Mouse (Mus musculus) intestine, embryonic 14.5 days (tissue): ENCODE results near the gene Eif4e. TPM values are rescaled to one million over a fixed set of nuclear protein-coding genes. Genes with fewer than 3 reads are reported as not detected.

Source experiments
- ATAC-seq: fragments of 200-750 bp; cut with Nextera tagmentation; replicated peaks from 2 replicates; pipeline ENCODE4 v1.8.0; 2017; ENCODE audit warnings: low read depth, moderate number of reproducible peaks, moderate TSS enrichment, moderate library complexity; ENCODE audit not compliant: low FRiP score, low TSS enrichment
- DNase-seq: peaks from one replicate; pipeline ENCODE4 v3.0.0-alpha.2; 2018; ENCODE audit warnings: low spot score
- H3K27ac ChIP-seq: fragments of 300-500 bp; sonication (generic); 2 replicates; pipeline ENCODE4 v1.5.1; 2014; ENCODE audit warnings: low read depth, mild to moderate bottlenecking, control low read depth
- H3K27me3 ChIP-seq: fragments of 300-500 bp; sonication (generic); replicated peaks from 2 replicates; pipeline ENCODE4 v1.6.1; 2014; ENCODE audit warnings: low read length, control low read depth; ENCODE audit not compliant: control insufficient read depth, insufficient read depth
- H3K36me3 ChIP-seq: fragments of 300-500 bp; sonication (generic); 2 replicates; pipeline ENCODE4 v1.6.1; 2014; ENCODE audit warnings: low read length, control low read depth; ENCODE audit not compliant: control insufficient read depth, insufficient read depth
- H3K4me1 ChIP-seq: fragments of 300-500 bp; sonication (generic); replicated peaks from 2 replicates; pipeline ENCODE4 v1.6.1; 2014; ENCODE audit warnings: low read length, control low read depth, mixed read lengths; ENCODE audit not compliant: control insufficient read depth, insufficient read depth
- H3K4me2 ChIP-seq: fragments of 300-500 bp; sonication (generic); 2 replicates; pipeline ENCODE4 v1.6.1; 2014; ENCODE audit warnings: low read length
- H3K4me3 ChIP-seq: fragments of 300-500 bp; sonication (generic); 2 replicates; pipeline ENCODE4 v1.5.1; 2014; ENCODE audit warnings: low read depth, low read length, control low read depth, mixed read lengths
- H3K9ac ChIP-seq: fragments of 300-500 bp; sonication (generic); 2 replicates; pipeline ENCODE4 v1.6.1; 2014; ENCODE audit warnings: mild to moderate bottlenecking, low read length
- H3K9me3 ChIP-seq: fragments of 300-500 bp; sonication (generic); 2 replicates; pipeline ENCODE4 v1.6.1; 2016; ENCODE audit warnings: low read length, control low read depth; ENCODE audit not compliant: control insufficient read depth
- WGBS: fragments of 180-500 bp; shearing (Covaris S2); extraction: QIAGEN DNeasy Blood & Tissue Kit; methylation state at CpG from one replicate; pipeline ENCODE4 v1.1.7; 2014; 5-methylcytosine and 5-hydroxymethylcytosine counted together
- polyA plus RNA-seq: library from polyadenylated mRNA; unstranded; fragments of >200 nt; fragmentation: Nextera tagmentation; extraction: Ambion mirVana; gene quantifications from 2 replicates; pipeline ENCODE4 v1.2.1, GENCODE M21; 2014

The Eif4e gene
- polyA plus RNA-seq, 1 experiment from 2014 or later: 345 TPM

- no peaks in the 10 kb centered on the region for H3K4me1 ChIP-seq
- 50% methylated on average over 12 of the region's 12 CpGs for WGBS
- H3K27me3 ChIP-seq: no peaks in the 10 kb centered on the region
- peak overlapping the region; percentile 30; the same call in 1 of the 2 replicates for H3K4me2 ChIP-seq
- no peak overlapping the region for H3K4me3 ChIP-seq
- ATAC-seq (no peak), DNase-seq (no peak)
- no peaks in the 10 kb centered on the region for H3K36me3 ChIP-seq
- no peak overlapping the region for H3K27ac ChIP-seq
- H3K9ac ChIP-seq: no peak overlapping the region
- H3K9me3 ChIP-seq: 0 out of 2 replicates have a peak, but pooled peaks cover 3% of the 10 kb centered on the region
Measured at GRCm38 (mm10) chr3:138513243-138513642, 12.7 kb upstream of the Eif4e start.

- 57% methylated on average over 3 of the region's 3 CpGs for WGBS
- DNase-seq (no peak), ATAC-seq (no peak)
Measured at GRCm38 (mm10) chr3:138514749-138515148, 11.2 kb upstream of the Eif4e start.

GRCm38 (mm10) chr3:138515656-138516370 is 10.2 kb upstream of the Eif4e start:
- no peaks in the 10 kb centered on the region for H3K4me1 ChIP-seq
- WGBS: 65% methylated on average over 10 of the region's 10 CpGs
- 0 out of 2 replicates have a peak, but pooled peaks cover 3% of the 10 kb centered on the region for H3K9me3 ChIP-seq
- no peak overlapping the region for H3K4me3 ChIP-seq
- no peak for DNase-seq
- no peaks in the 10 kb centered on the region for H3K36me3 ChIP-seq
- no peak overlapping the region for H3K27ac ChIP-seq
- H3K4me2 ChIP-seq: no peak overlapping the region
- ATAC-seq: no peak
- H3K27me3 ChIP-seq: no peaks in the 10 kb centered on the region
- H3K9ac ChIP-seq: no peak overlapping the region

More at GRCm38 (mm10) chr3:138514749-138515148, 11.2 kb upstream of the Eif4e start:
- Histone ChIP-seq H3K27me3 (no peaks in the 10 kb centered on the region), H3K4me3 (no peak overlapping the region), H3K4me2 (no peak overlapping the region), H3K9ac (no peak overlapping the region), H3K27ac (no peak overlapping the region), H3K36me3 (no peaks in the 10 kb centered on the region), H3K9me3 (0 out of 2 replicates have a peak, but pooled peaks cover 3% of the 10 kb centered on the region), H3K4me1 (no peaks in the 10 kb centered on the region)

- Histone ChIP-seq H3K36me3 (no peaks in the 10 kb centered on the region), H3K9me3 (0 out of 2 replicates have a peak, but pooled peaks cover 3% of the 10 kb centered on the region), H3K27ac (no peak overlapping the region), H3K4me3 (no peak overlapping the region), H3K27me3 (no peaks in the 10 kb centered on the region), H3K9ac (no peak overlapping the region), H3K4me2 (no peak overlapping the region), H3K4me1 (no peaks in the 10 kb centered on the region)
- ATAC-seq (no peak), DNase-seq (no peak)
- WGBS: 63% methylated on average over 3 of the region's 3 CpGs
Measured at GRCm38 (mm10) chr3:138517881-138518280, 8.1 kb upstream of the Eif4e start.

GRCm38 (mm10) chr3:138519218-138519617 is 6.8 kb upstream of the Eif4e start:
- ATAC-seq (no peak), DNase-seq (no peak)
- 0 out of 2 replicates have a peak, but pooled peaks cover 3% of the 10 kb centered on the region for H3K9me3 ChIP-seq
- no peak overlapping the region for H3K27ac ChIP-seq
- H3K27me3 ChIP-seq: no peaks in the 10 kb centered on the region
- H3K4me3 ChIP-seq: no peak overlapping the region
- H3K36me3 ChIP-seq: no peaks in the 10 kb centered on the region
- H3K4me2 ChIP-seq: no peak overlapping the region
- WGBS: 79% methylated on average over 6 of the region's 6 CpGs
- no peaks in the 10 kb centered on the region for H3K4me1 ChIP-seq
- H3K9ac ChIP-seq: no peak overlapping the region

GRCm38 (mm10) chr3:138523956-138524355 is 2.0 kb upstream of the Eif4e start:
- Histone ChIP-seq H3K9ac (no peak overlapping the region), H3K4me1 (peaks cover 11% of the 10 kb centered on the region), H3K4me2 (no peak overlapping the region), H3K27ac (no peak overlapping the region), H3K36me3 (no peaks in the 10 kb centered on the region), H3K9me3 (no peaks in the 10 kb centered on the region), H3K4me3 (no peak overlapping the region), H3K27me3 (no peaks in the 10 kb centered on the region)
- ATAC-seq: no peak
- 92% methylated on average over 4 of the region's 4 CpGs for WGBS
- no peak for DNase-seq

GRCm38 (mm10) chr3:138525494-138525893 is 485 bp upstream of the Eif4e start:
- Histone ChIP-seq H3K9ac (no peak overlapping the region), H3K4me2 (peak overlapping the region; percentile 91), H3K4me3 (no peak overlapping the region), H3K27me3 (no peaks in the 10 kb centered on the region), H3K27ac (no peak overlapping the region), H3K36me3 (no peaks in the 10 kb centered on the region), H3K9me3 (no peaks in the 10 kb centered on the region), H3K4me1 (peaks cover 18% of the 10 kb centered on the region)
- DNase-seq: no peak
- no peak for ATAC-seq
- 71% methylated on average over 8 of the region's 8 CpGs for WGBS

GRCm38 (mm10) chr3:138526916-138527666 is 1.1 kb downstream of the Eif4e start:
- no peaks in the 10 kb centered on the region for H3K27me3 ChIP-seq
- DNase-seq (peak; percentile 93), ATAC-seq (peak; percentile 92)
- no peaks in the 10 kb centered on the region for H3K9me3 ChIP-seq
- no peaks in the 10 kb centered on the region for H3K36me3 ChIP-seq
- peak overlapping the region; percentile 94 for H3K27ac ChIP-seq
- peak overlapping the region; percentile 91 for H3K4me2 ChIP-seq
- under 1% methylated on average over 70 of the region's 85 CpGs for WGBS
- H3K4me1 ChIP-seq: peaks cover 29% of the 10 kb centered on the region
- H3K4me3 ChIP-seq: peak overlapping the region; percentile 93
- peak overlapping the region; percentile 94 for H3K9ac ChIP-seq
